Mouse (Mus musculus) spleen, adult 2 months (tissue): ENCODE measurements around the gene Tfeb.

Source experiments
- CTCF ChIP-seq: fragments of 200-500 bp; IDR thresholded peaks from 2 replicates; pipeline ENCODE4 v1.5.1; 2011; ENCODE audit warnings: mild to moderate bottlenecking, inconsistent platforms; ENCODE audit not compliant: insufficient read depth, insufficient read length, insufficient replicate concordance; ENCODE audit errors: extremely low read depth
- POLR2A ChIP-seq: fragments of 200-500 bp; IDR thresholded peaks from 2 replicates; pipeline ENCODE4 v1.6.1; 2011; ENCODE audit warnings: low read depth, low read length, inconsistent platforms

DNA sequence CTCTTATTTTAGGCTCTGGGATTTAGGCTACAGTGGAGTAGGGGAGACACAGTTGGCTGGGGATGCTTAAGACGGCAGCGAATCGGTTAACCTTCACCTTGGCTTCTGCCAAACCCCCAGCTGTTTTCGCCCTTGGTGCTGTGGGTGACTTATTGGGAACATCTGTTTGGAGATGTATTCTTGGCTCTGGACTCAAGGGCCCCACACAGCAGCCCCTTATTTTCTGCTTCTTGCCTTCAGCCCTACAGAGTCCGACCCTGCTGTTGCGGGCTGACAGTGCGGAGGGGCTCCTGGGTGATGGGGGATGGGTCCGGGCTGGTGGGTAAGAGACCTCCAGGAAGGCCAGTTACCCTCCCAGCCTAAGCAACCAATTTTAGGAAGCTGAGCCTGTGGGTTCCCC, 84.5 kb downstream of the Tfeb start:
- TF ChIP-seq CTCF: no peak
- TF ChIP-seq POLR2A: no peak
